Mouse (Mus musculus) liver, embryonic 14.5 days (tissue): Measurements from ENCODE around the gene Zfpl1.
"Not testable (repeated sequence)": the region's sequence is repeated elsewhere in the genome, so short reads cannot be mapped to it uniquely, and the experiment has no call there.

Experiments
- CTCF ChIP-seq: IDR thresholded peaks from 2 replicates; pipeline ENCODE4 v1.5.1; 2016; ENCODE audit warnings: antibody characterized with exemption, low read depth, control low read depth
- EP300 ChIP-seq: IDR thresholded peaks from 2 replicates; pipeline ENCODE4 v1.6.1; 2016; ENCODE audit warnings: antibody characterized with exemption, low read depth

- TF ChIP-seq CTCF = peak; percentile 44
- not testable (repeated sequence) for TF ChIP-seq EP300
Observed at GRCm38 (mm10) chr19:6044102-6044501, 40.7 kb downstream of the Zfpl1 start.
